ENCODE assay signal across 26 mouse cellular contexts in genomic region chr9:20512714-20513113, GRCm38 (mm10).
"Had no signal": no experiment of that assay in that cellular context is flagged by ENCODE, and none has a peak within 500 bp of the region (broad histone marks: within the 10 kb centered on the region; RNA-seq: fewer than 3 reads in every experiment).

No protein-coding gene starts in this region.

- H3K9me3 ChIP-seq: heart, embryonic 12.5 days; hindbrain, embryonic 10.5 days; hindbrain, embryonic 12.5 days; kidney, embryonic 15.5 days; limb, embryonic 13.5 days; limb, embryonic 15.5 days; liver, embryonic 12.5 days had no signal

- DNase-seq: gastrocnemius, adult 2 months; gastrocnemius, postnatal 10 days; gastrocnemius, postnatal 25 days; heart, adult 2 months; heart, postnatal 10 days; heart, postnatal 4 days; kidney, adult 11 months; kidney, adult 2 months; kidney, adult 9 months; kidney, postnatal 14 days; kidney, postnatal 36 days; layer of hippocampus, adult 9-11 months; layer of hippocampus, postnatal 36 days; left cerebral cortex, postnatal 4 days had no signal

- H3K4me2 ChIP-seq: heart, embryonic 12.5 days; hindbrain, embryonic 12.5 days; hindbrain, embryonic 14.5 days; kidney, embryonic 15.5 days; limb, embryonic 13.5 days; limb, embryonic 15.5 days; liver, embryonic 12.5 days had no signal

- H3K27ac ChIP-seq: gastrocnemius, adult 2 months; heart, adult 2 months; hindbrain, embryonic 10.5 days; hindbrain, embryonic 12.5 days; hindbrain, embryonic 14.5 days; kidney, embryonic 15.5 days; kidney, postnatal 0 days; limb, embryonic 13.5 days; limb, embryonic 15.5 days; liver, embryonic 12.5 days; liver, embryonic 14.5 days had no signal

- ATAC-seq: hindbrain, embryonic 16.5 days; inflammation-experienced regulatory T-cells, adult 6 months; liver, embryonic 12.5 days had no signal

- H3K4me3 ChIP-seq: gastrocnemius, adult 2 months; heart, adult 2 months; heart, embryonic 12.5 days; hindbrain, embryonic 10.5 days; hindbrain, embryonic 12.5 days; kidney, embryonic 15.5 days; limb, embryonic 13.5 days; limb, embryonic 15.5 days; liver, embryonic 12.5 days had no signal

- H3K27me3 ChIP-seq: heart, embryonic 12.5 days; hindbrain, embryonic 12.5 days; kidney, embryonic 15.5 days; limb, embryonic 13.5 days; limb, embryonic 15.5 days; liver, embryonic 12.5 days had no signal

- H3K9ac ChIP-seq: heart, embryonic 12.5 days; hindbrain, embryonic 12.5 days; hindbrain, embryonic 14.5 days; kidney, embryonic 15.5 days; limb, embryonic 13.5 days; limb, embryonic 15.5 days; liver, embryonic 12.5 days; liver, embryonic 14.5 days had no signal
